Mouse (Mus musculus) hindlimb bud, embryonic 11.5 days (tissue): Measurements from ENCODE around the gene Lefty2.
"Not testable (repeated sequence)": the region's sequence is repeated elsewhere in the genome, so short reads cannot be mapped to it uniquely, and the experiment has no call there.

Experiments used
- DNase-seq: peaks from one replicate; pipeline ENCODE4 v3.0.0-alpha.2; 2012; ENCODE audit warnings: low read depth, low spot score; ENCODE audit errors: extremely low spot score

Lefty2 gene

DNA sequence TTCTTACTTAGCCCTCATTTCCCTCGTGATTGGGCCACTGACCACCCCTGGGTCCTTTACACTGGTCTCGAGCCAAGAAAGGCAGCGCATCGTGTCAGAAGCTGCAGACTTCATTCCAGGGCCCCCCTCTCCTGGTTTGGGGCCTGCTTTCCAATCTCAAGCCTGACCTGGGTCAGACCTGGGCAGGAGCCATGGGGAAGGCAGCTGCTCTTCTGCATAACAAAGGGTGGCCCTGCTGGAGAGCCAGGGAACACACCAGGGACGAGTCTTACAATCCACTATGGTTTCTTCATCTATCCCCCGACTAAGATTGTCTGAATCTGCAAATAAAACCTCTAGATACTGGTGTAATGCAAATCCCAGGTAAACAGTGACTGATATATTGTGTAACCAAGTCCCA, 40.8 kb downstream of the Lefty2 start:
- DNase-seq: no peak

DNA sequence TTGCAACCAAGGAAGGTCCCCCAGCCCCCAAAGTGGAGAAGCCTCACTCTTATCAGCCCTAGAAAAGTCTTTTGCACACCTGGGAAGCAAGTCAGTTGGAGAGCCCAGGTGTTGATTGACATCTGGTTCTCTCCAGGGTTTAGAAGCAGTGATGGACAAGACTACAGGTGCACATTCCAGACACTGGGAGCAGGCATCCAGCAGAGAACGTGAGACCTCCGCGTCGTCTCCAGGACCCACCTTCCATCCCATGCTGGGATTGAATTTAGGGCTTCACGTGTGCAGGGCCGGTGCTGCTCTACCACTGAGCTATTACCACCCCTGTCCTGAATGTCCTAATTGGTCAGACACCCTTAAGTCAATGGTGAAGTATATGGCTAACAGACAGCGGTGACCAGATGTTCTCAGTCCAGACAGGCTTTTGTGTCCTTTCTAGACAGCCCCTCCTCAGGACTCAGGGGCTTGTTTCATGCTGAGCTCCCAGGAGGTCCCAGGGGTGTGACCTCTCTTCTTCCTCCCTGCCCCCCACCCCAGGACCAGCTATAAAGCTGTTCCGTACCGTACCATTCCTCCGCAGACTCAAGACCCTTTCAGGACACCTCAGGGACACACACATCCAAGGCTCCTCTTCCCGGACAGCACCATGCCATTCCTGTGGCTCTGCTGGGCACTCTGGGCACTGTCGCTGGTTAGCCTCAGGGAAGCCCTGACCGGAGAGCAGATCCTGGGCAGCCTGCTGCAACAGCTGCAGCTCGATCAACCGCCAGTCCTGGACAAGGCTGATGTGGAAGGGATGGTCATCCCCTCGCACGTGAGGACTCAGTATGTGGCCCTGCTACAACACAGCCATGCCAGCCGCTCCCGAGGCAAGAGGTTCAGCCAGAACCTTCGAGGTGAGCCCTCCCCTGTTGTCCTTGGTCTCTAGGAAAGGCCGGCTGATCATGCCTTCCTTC, 41.8 kb downstream of the Lefty2 start, which contains the start of gene Lefty1:
Gene Lefty1, plus strand, starts transcription at position 556 of the 953 bp plus-strand sequence.
- DNase-seq: no peak

DNA sequence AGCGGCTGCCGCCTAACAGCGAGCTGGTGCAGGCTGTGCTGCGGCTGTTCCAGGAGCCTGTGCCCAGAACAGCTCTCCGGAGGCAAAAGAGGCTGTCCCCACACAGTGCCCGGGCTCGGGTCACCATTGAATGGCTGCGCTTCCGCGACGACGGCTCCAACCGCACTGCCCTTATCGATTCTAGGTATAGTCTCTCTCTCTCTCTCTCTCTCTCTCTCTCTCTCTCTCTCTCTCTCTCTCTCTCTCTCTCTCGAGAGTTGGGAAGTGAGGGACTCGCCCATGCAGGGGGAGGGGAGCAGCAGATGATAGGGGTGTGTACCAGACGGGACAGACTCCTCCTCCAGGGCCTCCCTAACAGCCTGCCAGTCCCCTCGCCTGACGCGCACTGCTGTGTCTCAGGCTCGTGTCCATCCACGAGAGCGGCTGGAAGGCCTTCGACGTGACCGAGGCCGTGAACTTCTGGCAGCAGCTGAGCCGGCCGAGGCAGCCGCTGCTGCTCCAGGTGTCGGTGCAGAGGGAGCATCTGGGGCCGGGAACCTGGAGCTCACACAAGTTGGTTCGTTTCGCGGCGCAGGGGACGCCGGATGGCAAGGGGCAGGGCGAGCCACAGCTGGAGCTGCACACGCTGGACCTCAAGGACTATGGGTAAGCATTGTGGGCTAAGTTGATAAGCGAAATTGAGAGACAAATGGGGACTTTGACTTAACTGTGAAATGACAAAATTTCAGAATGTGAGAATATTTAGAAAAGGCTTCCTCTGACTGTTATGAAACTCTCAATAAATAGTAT, 43.9 kb downstream of the Lefty2 start:
- not testable (repeated sequence) for DNase-seq

DNA sequence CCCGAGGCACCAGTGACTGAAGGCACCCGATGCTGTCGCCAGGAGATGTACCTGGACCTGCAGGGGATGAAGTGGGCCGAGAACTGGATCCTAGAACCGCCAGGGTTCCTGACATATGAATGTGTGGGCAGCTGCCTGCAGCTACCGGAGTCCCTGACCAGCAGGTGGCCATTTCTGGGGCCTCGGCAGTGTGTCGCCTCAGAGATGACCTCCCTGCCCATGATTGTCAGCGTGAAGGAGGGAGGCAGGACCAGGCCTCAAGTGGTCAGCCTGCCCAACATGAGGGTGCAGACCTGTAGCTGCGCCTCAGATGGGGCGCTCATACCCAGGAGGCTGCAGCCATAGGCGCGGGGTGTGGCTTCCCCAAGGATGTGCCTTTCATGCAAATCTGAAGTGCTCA, 44.7 kb downstream of the Lefty2 start:
- not testable (repeated sequence) for DNase-seq

DNA sequence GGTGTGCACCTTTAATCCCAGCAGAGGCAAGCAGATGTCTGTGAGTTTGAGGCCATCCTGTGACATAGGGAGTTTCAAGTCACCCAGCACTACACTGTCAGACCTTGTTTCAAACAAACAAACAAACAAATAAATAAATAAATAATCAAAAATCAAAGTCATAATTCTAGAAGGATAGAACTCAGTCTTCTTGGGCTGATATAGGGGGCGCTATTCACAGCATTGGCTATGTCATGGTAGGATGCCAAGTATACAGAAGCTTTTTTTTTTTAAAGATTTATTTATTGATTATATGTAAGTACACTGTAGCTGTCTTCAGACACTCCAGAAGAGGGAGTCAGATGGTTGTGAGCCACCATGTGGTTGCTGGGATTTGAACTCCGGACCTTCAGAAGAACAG, 45.9 kb downstream of the Lefty2 start:
- DNase-seq: not testable (repeated sequence)

DNA sequence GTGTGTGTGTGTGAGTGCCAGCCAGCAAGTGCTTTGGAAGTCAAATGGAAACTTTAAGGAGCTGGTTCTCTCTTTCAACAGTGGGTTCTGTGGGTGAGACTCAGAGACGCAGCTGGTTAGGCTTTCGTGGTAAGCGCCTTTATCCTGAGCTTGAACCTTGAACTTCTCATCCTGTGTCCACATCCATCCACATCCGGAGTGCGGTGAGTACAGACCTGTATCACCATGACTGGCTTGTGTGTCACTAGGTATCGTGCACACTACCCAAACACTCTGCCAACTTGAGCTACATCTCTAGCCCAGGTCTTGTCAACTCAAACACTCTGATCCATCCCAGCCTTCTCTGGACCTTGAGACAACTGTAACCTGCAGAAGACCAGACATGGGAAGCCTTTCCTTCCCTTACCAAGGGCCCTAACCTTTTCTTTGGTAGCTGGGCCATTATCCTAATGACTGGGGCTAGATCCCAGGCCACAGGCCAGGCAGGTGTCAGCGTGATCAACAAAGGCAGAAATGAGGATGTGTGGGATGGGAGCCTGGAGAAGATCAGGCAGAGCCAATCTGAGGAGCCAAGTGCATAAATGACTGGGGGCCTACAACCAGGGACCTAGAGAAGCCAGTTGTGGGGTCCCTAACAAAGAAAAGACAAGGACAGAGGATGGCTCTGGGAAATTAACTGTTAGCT, 48.0 kb downstream of the Lefty2 start:
- DNase-seq: no peak

DNA sequence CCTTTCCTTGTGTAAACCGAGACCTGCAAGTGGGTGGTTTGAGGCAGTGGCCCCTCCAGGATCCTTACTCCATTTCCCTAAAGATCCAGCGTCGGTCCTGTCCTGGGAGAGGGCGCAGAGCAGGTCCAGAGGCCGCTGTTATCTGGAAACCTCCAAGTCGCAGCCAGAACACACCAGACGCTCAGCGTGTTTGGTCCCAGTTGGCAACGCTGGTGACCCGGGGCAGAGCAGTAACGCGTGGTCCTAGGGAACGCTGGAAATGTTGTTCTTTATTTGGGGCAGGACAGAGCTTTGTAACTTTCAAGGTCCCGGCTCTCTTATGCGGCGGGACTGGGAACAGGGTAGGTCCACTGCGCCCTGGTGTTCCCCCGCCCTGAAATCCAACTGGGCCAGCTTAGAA, 48.8 kb downstream of the Lefty2 start:
- DNase-seq: no peak

DNA sequence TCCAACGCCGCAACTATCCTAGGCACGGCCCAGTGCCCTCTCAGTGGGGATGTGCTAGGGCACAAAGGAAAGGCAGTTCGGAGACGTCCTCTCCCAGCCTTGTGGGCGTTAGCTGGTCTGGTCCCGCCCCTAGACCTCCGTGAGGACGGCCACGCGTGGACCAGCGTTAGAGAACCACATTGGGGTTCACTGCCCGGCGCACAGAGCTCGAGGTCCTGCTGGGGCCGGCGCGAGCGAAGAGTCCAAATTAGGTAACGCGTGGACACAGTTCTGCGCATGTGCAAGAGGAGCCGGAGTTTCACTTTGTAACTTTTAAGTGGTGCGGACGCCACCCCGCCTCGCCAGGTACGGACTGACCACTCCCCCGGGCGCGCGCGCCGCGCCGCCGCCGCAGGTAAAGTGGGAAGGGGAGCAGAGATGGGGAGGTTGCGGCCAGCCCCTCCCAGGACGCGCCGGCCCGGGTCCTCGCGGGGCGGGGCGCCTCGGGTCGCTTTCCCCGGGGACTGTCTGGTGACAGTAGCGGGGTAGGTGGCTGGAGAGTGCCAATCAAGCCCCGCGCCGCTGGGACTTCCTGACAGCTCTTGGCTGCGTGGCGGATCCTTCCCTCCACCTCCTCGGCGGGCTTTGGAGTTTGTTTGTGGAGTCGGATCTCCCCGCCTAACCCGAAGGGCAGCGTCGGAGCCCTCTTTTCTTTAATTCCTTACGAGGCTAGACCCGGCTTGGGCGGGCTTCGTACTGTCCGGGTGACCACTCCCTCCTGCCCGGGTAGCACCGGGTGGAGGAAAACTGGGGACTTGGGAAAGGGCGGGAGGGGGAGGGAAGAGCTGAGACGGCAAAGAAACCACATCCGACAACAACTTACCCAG, 49.5 kb downstream of the Lefty2 start, which contains the start of gene Tmem63a:
Gene Tmem63a, plus strand, starts transcription at position 179 of the 866 bp plus-strand sequence.
- peak; percentile 37 for DNase-seq

DNA sequence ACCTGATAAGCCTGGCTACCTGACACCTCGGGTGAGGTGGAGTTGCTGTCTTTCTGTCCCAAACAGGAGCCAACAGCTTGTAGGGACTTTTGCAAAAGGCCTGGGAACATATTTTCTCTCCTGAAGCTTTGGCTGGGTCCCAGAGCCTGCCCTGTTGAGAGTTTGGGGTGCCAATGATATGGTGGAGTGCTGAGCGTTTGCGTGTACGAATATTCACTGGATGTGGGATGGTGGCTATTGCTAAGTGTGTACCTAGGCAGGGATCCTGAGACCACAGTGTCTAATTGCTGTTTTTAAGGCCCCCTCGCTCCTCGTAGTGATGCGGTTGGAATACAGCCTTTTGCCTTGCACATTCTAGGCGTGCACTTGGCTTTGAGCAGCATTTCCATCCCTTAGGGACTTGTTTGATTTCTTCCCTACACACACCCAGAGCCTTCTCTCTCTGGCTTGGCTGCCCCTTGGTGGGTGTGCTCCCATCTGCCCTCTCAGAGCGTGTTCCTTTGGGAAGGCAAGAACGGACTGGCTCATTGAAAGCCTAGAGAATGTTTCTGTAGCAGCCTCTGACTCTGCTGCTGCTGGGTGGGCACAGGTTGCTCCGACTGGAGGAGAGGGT, 50.2 kb downstream of the Lefty2 start:
- DNase-seq: no peak

DNA sequence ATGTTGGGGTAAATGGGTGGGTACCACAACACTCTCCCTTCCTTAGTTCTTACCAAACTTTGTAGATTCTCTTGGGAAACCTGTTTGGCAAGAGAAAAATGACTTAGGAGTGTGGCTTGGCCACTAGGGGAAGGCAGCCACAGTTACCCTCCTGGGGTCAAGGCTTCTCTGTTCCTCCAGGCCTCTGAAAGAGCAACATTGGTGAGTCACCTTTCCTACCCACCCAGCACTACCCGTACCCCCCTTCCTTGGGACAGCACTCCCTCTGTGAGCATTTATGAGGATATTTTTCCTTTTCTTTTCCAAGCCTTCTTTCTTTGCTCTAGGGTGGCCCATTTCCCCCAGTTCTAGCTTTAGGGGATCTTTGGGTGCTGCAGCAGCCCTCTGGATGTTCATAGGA, 51.0 kb downstream of the Lefty2 start:
- no peak for DNase-seq

DNA sequence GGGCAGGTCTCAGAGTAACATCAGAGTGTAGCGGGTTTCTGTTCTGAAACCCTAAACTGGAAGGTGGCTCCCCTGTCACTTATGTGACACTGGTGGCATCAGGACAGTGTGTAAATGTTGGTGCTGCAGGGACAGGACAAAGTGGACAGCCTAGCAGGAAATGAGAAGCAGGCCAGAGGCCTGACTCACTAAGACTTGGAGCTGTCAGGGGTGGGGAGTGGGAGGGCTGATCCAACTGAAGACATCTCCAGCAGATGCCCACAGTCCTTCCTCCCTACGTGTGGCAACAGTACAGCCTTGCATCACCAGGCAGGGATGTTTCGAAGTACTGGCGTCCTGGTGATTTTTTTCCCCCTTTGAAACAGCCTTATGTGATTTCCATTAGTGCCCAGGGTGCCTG, 51.6 kb downstream of the Lefty2 start:
- DNase-seq: no peak

DNA sequence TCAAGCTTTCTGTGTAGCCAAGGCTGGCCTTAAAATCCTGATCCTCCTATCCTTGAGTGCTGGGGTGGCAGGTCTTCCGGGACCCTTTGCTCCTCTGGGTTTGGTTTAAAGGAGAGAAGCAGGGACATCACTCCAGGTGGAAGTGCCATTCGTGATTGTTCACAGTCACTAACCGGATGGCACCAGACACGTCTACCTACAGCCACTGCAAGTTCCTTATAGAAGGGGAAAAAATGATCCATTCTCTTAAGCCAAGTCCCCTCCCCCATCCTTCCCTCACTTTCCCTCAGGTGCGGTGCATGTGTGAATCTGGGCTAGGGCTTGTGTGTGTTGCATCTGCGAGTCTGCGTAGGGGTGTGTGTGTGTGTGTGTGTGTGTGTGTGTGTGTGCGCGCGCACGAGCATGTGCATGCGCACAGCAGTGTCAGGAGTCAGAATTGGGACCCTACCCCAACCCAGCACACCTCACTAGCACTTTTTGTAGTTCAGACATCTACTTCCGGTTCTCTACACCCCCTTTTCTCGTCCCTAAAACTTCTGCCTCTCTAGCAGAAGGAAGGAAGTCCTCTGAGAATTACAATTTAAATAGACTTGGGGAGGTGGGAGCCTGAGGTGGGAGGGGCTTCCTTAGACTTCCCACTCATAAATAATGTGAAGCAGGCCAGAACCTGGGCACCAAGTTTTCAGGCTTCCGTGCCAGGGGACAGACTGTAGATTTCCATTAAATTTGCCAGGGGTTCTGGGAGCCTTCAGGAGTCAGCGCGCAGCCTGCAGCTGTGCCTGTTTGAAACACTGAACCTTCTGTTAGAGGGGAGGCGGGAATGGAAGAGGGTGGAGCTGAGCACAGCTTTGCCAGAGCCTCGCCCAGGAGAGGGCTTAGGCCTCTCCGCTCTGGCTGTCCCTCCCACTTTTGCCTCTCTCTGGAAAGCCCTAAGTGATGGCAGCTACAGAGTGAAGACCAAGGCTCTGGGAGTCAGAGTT, 52.4 kb downstream of the Lefty2 start:
- no peak for DNase-seq

DNA sequence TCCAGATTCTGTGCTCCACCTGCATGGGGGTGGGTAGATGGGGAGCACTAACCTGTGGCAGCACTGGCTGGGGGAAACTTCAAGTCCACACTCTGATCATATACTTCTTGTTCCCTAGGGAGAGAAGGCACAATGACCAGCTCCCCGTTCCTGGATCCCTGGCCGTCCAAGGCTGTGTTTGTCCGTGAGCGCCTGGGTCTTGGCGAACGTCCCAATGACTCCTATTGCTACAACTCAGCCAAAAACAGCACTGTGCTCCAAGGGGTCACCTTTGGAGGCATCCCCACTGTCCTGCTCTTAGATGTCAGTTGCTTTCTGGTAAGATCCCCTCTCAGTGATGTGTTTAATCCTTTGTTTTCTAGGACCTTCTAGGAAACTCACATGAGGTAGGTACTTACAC, 53.5 kb downstream of the Lefty2 start:
- no peak for DNase-seq
